Mouse (Mus musculus): Measurements from ENCODE around the gene Sec61a2. TPM values are rescaled to one million over a fixed set of nuclear protein-coding genes. Genes with fewer than 3 reads are reported as not detected.

Sec61a2 gene
- polyA plus RNA-seq, 1 experiment from 2014 or later, result 91.2 TPM

GRCm38 (mm10) chr2:5867681-5868080 is 27.6 kb downstream of the Sec61a2 start:
- Histone ChIP-seq H3K36me3 (peaks cover 59% of the 10 kb centered on the region), H3K4me2 (replicated peaks) (no peak overlapping the region), H3K27ac (no peak overlapping the region), H3K4me1 (no peaks in the 10 kb centered on the region), H3K9me3 (replicated peaks) (no peaks in the 10 kb centered on the region), H3K27me3 (no peaks in the 10 kb centered on the region), H3K9ac (no peak overlapping the region), H3K4me3 (no peak overlapping the region)
- 88% methylated on average over 2 of the region's 2 CpGs for WGBS
- ATAC-seq (ENCODE audit: low FRiP score), result no peak

DNA sequence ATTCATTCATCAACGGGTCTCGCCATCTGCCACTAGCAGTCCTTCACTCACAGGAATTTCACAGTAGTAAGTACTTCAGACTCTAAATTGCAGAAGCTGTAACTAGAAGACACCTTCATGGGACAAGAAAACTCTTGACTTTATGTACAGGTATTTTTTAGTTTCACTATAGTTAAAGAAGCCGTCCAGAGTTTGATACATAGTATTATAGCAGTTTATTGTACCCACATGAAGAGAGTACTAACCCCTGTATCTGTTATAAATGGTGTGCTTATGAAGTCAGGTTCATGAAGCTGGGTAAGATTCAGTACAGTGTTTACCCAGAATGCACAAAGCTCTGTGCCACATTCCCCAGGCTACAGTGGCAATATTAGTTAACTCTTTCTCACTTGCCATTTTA is 32.4 kb downstream of the Sec61a2 start, which contains the start of gene Gm13199:
Gene Gm13199 (minus strand): TSS at position 101 of the 400 bp plus-strand sequence.
- Histone ChIP-seq H3K4me1 (no peaks in the 10 kb centered on the region), H3K4me3 (no peak within 1 kb of the TSS), H3K4me2 (replicated peaks) (no peak within 1 kb of the TSS), H3K9me3 (replicated peaks) (no peaks in the 10 kb centered on the region), H3K27me3 (no peaks in the 10 kb centered on the region), H3K36me3 (peaks cover 52% of the 10 kb centered on the region), H3K27ac (no peak within 1 kb of the TSS), H3K9ac (no peak within 1 kb of the TSS)
- WGBS, result 95% methylated on average over 3 of the region's 3 CpGs
- ATAC-seq (ENCODE audit: low FRiP score), result no peak

DNA sequence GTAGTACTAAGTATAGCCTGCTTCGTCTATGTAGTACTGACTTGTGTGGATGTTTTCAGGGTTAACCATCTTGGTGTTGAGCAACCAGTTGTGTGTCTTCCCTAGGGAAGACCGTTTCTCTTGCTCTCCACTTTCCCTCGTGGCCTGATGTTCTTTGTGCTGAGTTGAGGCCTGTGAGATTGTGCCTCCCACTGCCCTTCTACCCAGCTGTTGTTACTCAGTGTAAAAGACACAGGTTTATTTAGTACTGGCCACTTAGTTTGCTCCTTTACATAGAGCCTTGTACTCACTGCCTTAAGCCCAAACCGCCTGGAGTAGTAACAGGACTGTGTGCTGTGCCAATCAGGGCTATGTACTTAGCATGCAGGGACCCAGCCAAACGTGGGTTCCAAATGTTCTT is 43.4 kb downstream of the Sec61a2 start:
- H3K4me1 ChIP-seq, result no peaks in the 10 kb centered on the region; the same call in 1 of the 2 replicates
- no peak overlapping the region for H3K4me3 ChIP-seq
- no peak overlapping the region for H3K9ac ChIP-seq
- no peaks in the 10 kb centered on the region for H3K27me3 ChIP-seq
- no peaks in the 10 kb centered on the region for H3K9me3 ChIP-seq (replicated peaks)
- 92% methylated on average over 5 of the region's 5 CpGs for WGBS
- no peak overlapping the region for H3K27ac ChIP-seq
- H3K36me3 ChIP-seq, result peaks cover 12% of the 10 kb centered on the region
- no peak for ATAC-seq (ENCODE audit: low FRiP score)
- no peak overlapping the region for H3K4me2 ChIP-seq (replicated peaks)

GRCm38 (mm10) chr2:5851116-5851515 is 44.1 kb downstream of the Sec61a2 start:
- ATAC-seq (ENCODE audit: low FRiP score), result no peak
- 90% methylated on average over 9 of the region's 9 CpGs for WGBS
- Histone ChIP-seq H3K9me3 (replicated peaks) (no peaks in the 10 kb centered on the region), H3K4me3 (no peak overlapping the region), H3K27ac (no peak overlapping the region), H3K9ac (no peak overlapping the region), H3K36me3 (peaks cover 8% of the 10 kb centered on the region; the same call in 1 of the 2 replicates), H3K27me3 (no peaks in the 10 kb centered on the region), H3K4me1 (peaks cover 5% of the 10 kb centered on the region), H3K4me2 (replicated peaks) (no peak overlapping the region)

DNA sequence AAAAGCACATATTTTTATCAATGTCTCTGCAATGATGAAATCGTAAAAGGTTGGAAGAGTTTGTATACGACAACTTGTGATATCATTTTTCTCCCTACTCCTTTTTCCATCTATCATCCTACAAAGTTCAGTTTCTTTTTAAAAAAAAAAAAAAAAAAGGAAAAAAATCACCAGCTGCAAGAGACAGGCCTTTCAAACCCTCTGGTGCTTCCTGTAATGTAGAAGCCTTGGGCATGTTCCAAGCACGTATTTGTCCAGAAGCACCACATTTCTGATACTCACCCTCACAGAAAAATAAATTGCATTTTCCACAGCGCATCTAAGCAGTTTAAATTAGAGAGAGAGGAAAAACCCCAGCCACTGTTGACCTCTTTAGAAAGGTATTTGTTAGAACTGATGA is 49.4 kb downstream of the Sec61a2 start:
- ATAC-seq (ENCODE audit: low FRiP score), result no peak
- no peaks in the 10 kb centered on the region for H3K9me3 ChIP-seq (replicated peaks)
- peak overlapping the region; percentile 66 for H3K4me3 ChIP-seq
- H3K36me3 ChIP-seq, result peaks cover 18% of the 10 kb centered on the region
- H3K27me3 ChIP-seq, result no peaks in the 10 kb centered on the region
- peak overlapping the region; percentile 71 for H3K4me2 ChIP-seq (replicated peaks)
- 54% methylated on average over 4 of the region's 4 CpGs for WGBS
- H3K27ac ChIP-seq, result no peak overlapping the region
- H3K9ac ChIP-seq, result peak overlapping the region; percentile 81
- peaks cover 14% of the 10 kb centered on the region for H3K4me1 ChIP-seq

DNA sequence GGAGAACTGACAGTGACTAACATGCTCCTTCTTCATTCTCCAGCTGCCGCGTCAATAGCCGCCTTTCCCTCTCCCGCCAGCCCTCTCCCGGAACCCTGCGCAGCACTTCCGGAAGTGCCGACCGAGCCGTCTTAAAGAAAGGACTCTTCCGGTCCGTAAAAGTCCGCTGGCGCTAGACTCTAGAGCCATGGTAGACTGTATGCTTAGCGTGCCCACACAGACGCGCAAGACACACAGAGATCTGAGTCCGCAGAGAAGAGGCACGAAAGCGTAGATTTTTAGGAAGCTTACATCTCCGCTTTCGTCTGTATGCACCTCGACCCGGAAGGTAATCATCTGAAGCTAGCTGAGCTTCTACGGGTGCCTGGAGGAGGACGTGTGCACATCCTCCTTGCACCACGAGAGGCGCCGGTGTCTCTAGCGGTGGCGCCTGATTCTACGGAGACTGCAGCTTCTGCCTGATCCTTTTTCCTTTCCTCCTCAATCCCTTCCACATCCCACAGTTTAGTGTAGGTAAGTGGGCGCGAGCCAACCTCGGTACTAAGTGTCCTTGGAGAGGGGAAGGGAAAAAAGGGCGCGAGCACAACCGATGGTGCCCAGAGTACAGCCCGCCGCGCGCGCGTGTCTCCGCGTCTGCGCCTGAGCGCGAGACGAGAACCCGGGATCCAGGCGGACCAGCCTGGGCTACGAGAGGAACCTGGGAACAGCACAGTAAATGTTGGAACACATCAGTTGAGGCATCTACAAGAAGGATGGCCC is 50.2 kb downstream of the Sec61a2 start, which contains the start of the genes Nudt5 and Cdc123:
Gene Nudt5 (plus strand): TSS at position 147 of the 759 bp plus-strand sequence.
Gene Cdc123 (minus strand): TSS at position 292 of the 759 bp plus-strand sequence.
- Histone ChIP-seq H3K4me1 (peaks cover 14% of the 10 kb centered on the region), H3K9ac (peak within 1 kb of the TSS; percentile 81), H3K4me3 (peak within 1 kb of the TSS; percentile 66), H3K36me3 (peaks cover 25% of the 10 kb centered on the region), H3K27ac (peak within 1 kb of the TSS; percentile 93), H3K9me3 (replicated peaks) (no peaks in the 10 kb centered on the region), H3K4me2 (replicated peaks) (peak within 1 kb of the TSS; percentile 71), H3K27me3 (no peaks in the 10 kb centered on the region)
- ATAC-seq (ENCODE audit: low FRiP score), result peak; percentile 97
- WGBS, result under 1% methylated on average over 53 of the region's 53 CpGs

DNA sequence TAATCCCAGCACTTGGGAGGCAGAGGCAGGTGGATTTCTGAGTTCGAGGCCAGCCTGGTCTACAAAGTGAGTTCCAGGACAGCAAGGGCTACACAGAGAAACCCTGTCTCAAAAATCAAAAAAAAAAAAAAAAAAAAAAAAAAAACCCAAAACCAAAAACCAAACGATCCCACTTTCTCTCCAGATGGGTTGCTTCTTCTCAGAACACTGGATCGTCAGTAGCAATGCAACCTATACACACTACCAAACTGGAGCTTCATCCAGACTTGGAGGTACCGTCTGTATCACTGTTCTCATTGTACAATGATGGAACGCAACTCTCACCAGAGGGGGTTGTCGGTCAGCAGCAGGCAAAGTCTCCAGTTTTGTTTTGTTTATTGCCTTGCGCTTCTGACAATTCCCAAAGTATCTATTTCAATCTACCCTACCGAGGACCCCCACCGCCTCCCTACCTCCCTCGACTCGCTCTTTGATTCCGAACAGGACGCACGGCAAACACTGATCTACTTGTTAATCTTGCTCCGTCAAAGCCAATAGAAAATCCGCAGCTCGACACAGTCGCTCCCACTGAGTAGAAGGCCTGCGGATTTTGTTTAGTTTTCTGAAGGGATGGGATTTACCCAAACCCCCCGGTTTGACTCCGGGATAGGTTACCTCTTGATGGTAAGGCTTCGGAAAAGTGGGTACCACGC is 50.9 kb downstream of the Sec61a2 start:
- peak overlapping the region; percentile 93 for H3K27ac ChIP-seq
- ATAC-seq (ENCODE audit: low FRiP score), result peak; percentile 7; the same call in 1 of the 2 replicates
- H3K4me1 ChIP-seq, result peaks cover 14% of the 10 kb centered on the region
- peak overlapping the region; percentile 71 for H3K4me2 ChIP-seq (replicated peaks)
- H3K36me3 ChIP-seq, result peaks cover 33% of the 10 kb centered on the region
- no peaks in the 10 kb centered on the region for H3K27me3 ChIP-seq
- 4% methylated on average over 23 of the region's 23 CpGs for WGBS
- peak overlapping the region; percentile 66 for H3K4me3 ChIP-seq
- no peaks in the 10 kb centered on the region for H3K9me3 ChIP-seq (replicated peaks)
- H3K9ac ChIP-seq, result peak overlapping the region; percentile 81

DNA sequence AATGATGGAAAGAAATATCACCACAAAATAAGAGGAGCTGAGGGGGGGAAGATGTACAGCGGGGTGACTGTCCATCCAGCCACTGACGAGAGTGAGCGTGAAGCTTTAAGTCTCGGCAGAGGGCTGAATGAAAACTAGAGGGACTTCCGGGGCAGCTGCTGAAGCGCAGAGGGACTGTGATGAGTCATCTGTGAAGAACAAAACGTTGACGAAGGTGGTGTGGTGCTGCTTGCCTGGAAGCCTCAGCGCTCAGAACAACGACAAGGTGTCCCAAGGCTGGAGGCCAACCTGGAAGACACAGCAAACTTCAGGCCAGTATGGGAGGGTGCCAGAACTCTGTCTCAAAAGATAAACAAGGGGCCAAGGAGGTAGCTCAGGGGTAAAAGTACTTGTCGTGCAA is 54.4 kb downstream of the Sec61a2 start:
- 97% methylated on average over 11 of the region's 11 CpGs for WGBS
- peaks cover 6% of the 10 kb centered on the region for H3K4me1 ChIP-seq
- no peak overlapping the region for H3K4me2 ChIP-seq (replicated peaks)
- peaks cover 51% of the 10 kb centered on the region for H3K36me3 ChIP-seq
- no peak for ATAC-seq (ENCODE audit: low FRiP score)
- H3K9me3 ChIP-seq (replicated peaks), result no peaks in the 10 kb centered on the region
- H3K27ac ChIP-seq, result no peak overlapping the region
- H3K27me3 ChIP-seq, result no peaks in the 10 kb centered on the region
- no peak overlapping the region for H3K4me3 ChIP-seq
- H3K9ac ChIP-seq, result no peak overlapping the region

DNA sequence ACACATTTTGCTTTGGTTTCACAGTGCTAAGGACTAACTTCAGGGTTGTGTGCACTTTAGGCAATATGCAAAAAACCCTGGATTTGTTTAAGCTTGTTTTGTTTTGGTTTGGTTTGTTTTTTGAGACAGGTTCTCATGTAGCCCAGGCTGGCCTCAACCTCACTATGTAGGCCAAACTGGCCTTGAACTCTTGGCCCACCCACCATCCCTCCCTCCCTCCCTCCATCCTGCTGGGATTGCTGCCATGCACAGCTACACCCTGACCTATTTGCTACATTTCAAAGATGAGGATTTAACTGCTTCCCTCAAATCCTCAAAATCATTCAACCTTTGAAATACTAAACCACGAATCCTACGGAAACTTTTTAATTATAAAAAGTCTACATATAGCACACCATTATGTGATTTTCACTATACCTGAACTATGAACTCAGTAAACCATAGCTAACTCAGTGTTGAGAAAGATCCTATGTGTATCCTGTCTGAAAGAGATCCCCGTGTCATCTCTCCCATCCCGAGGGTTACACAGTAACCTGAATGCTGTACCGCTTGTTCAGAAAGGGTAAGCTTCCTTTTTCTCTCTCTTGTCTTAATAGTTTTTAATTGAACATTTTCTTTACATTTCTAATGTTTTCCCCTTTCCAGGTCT is 69.8 kb downstream of the Sec61a2 start:
- Histone ChIP-seq H3K9ac (no peak overlapping the region), H3K9me3 (replicated peaks) (no peaks in the 10 kb centered on the region), H3K4me1 (no peaks in the 10 kb centered on the region), H3K4me3 (no peak overlapping the region), H3K36me3 (peaks cover 54% of the 10 kb centered on the region), H3K27me3 (no peaks in the 10 kb centered on the region), H3K27ac (no peak overlapping the region), H3K4me2 (replicated peaks) (no peak overlapping the region)
- ATAC-seq (ENCODE audit: low FRiP score), result no peak
- 91% methylated on average over 5 of the region's 5 CpGs for WGBS

DNA sequence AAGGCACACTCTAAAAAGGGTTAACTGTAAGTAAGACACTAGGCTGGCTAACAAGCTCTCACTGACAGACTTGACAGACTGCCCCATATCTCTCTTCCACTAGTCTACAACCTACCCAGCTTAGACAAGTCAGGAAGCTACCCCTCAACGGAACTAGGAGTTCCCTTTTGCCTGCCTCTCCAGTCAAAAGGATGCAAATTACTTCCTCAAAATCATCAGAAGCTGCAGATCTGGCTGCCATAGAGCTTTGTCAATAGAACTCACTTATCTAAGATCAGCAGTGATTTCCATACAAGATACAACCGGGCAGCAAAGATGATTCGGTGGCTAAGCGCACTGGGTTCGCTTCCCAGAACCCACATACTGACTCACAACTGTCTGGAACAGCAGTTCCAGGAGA is 70.5 kb downstream of the Sec61a2 start:
- no peaks in the 10 kb centered on the region for H3K4me1 ChIP-seq
- 93% methylated on average over 5 of the region's 5 CpGs for WGBS
- H3K27me3 ChIP-seq, result no peaks in the 10 kb centered on the region
- peaks cover 61% of the 10 kb centered on the region for H3K36me3 ChIP-seq
- no peaks in the 10 kb centered on the region for H3K9me3 ChIP-seq (replicated peaks)
- no peak overlapping the region for H3K27ac ChIP-seq
- no peak overlapping the region for H3K4me3 ChIP-seq
- no peak for ATAC-seq (ENCODE audit: low FRiP score)
- no peak overlapping the region for H3K4me2 ChIP-seq (replicated peaks)
- H3K9ac ChIP-seq, result no peak overlapping the region

DNA sequence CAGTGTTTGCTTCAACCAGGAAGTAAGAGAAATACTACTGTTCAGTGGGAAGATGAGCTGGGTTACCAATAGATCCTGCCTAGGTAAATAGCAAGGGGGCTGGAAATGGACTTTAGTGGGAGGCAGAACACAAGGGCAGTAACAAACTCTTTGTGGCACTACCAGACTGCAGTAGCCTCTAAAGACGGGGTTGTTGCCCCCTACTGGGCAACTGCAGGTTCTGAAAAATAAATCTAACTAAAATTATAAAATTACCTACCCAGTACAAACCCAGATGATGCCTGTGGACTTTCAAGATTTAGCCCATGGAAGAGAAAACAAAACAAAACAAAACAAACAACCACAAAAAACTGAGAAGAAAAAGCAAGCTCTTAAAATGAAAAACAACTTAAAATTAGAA is 71.0 kb downstream of the Sec61a2 start:
- H3K27ac ChIP-seq, result no peak overlapping the region
- H3K36me3 ChIP-seq, result peaks cover 61% of the 10 kb centered on the region
- H3K4me1 ChIP-seq, result no peaks in the 10 kb centered on the region
- H3K27me3 ChIP-seq, result no peaks in the 10 kb centered on the region
- no peaks in the 10 kb centered on the region for H3K9me3 ChIP-seq (replicated peaks)
- no peak overlapping the region for H3K9ac ChIP-seq
- WGBS, result 14% methylated on average over 1 of the region's 1 CpGs
- no peak for ATAC-seq (ENCODE audit: low FRiP score)
- no peak overlapping the region for H3K4me2 ChIP-seq (replicated peaks)
- H3K4me3 ChIP-seq, result no peak overlapping the region

DNA sequence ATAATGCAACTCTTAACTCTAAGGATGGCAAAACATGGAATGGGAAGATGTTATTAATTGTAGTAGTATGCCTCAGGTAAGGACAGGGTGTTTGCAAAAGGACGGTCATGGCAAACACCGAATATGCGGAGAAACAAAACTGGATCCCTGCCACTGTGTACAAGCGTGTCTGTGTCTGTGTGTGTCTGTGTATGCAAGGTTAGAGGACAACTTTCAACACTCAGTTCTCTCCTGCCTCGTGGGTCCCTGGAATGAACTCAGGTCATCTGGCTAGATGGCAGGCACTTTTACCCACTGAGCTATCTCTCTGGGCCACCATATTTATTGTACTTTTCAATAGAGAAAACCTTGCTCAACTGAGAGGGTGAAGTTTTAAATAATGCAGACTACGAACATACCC is 72.8 kb downstream of the Sec61a2 start:
- Histone ChIP-seq H3K9me3 (replicated peaks) (no peaks in the 10 kb centered on the region), H3K4me1 (no peaks in the 10 kb centered on the region), H3K9ac (no peak overlapping the region), H3K27ac (no peak overlapping the region), H3K27me3 (no peaks in the 10 kb centered on the region), H3K4me3 (no peak overlapping the region), H3K36me3 (peaks cover 69% of the 10 kb centered on the region), H3K4me2 (replicated peaks) (no peak overlapping the region)
- no peak for ATAC-seq (ENCODE audit: low FRiP score)
- WGBS, result 97% methylated on average over 6 of the region's 6 CpGs

Data from hindbrain, embryonic 12.5 days (tissue).